Mouse (Mus musculus) lung, embryonic 14.5 days (tissue): ENCODE results near the gene Cenpt. TPM values are rescaled to one million over a fixed set of nuclear protein-coding genes. Genes with fewer than 3 reads are reported as not detected.
A peak's percentile ranks its signal among the peaks of the same experiment; 100 is the strongest.
"Not testable (repeated sequence)": the region's sequence is repeated elsewhere in the genome, so short reads cannot be mapped to it uniquely, and the experiment has no call there.

ENCODE experiments used
- ATAC-seq: fragments of 200-750 bp; cut with Nextera tagmentation; 2 replicates; pipeline ENCODE4 v1.8.0; 2017; ENCODE audit warnings: mild to moderate bottlenecking, moderate TSS enrichment, moderate library complexity; ENCODE audit not compliant: insufficient read depth
- DNase-seq: peaks from one replicate; pipeline ENCODE4 v3.0.0-alpha.2; 2015
- H3K27ac ChIP-seq: fragments of 300-500 bp; sonication (generic); 2 replicates; pipeline ENCODE4 v1.5.1; 2014; ENCODE audit warnings: low read depth, mild to moderate bottlenecking, moderate library complexity
- H3K27me3 ChIP-seq: fragments of 300-500 bp; sonication (generic); 2 replicates; pipeline ENCODE4 v1.6.1; 2014; ENCODE audit warnings: low read length, control low read depth; ENCODE audit not compliant: insufficient read depth
- H3K36me3 ChIP-seq: fragments of 300-500 bp; sonication (generic); 2 replicates; pipeline ENCODE4 v1.6.1; 2014; ENCODE audit warnings: control low read depth; ENCODE audit not compliant: insufficient read depth
- H3K4me1 ChIP-seq: fragments of 300-500 bp; sonication (generic); 2 replicates; pipeline ENCODE4 v1.6.1; 2014; ENCODE audit warnings: antibody characterized with exemption, control low read depth; ENCODE audit not compliant: insufficient read depth
- H3K4me2 ChIP-seq: fragments of 300-500 bp; sonication (generic); 2 replicates; pipeline ENCODE4 v1.6.1; 2014; ENCODE audit warnings: mild to moderate bottlenecking
- H3K4me3 ChIP-seq: fragments of 300-500 bp; sonication (generic); 2 replicates; pipeline ENCODE4 v1.5.1; 2014; ENCODE audit warnings: low read depth, low read length
- H3K9ac ChIP-seq: fragments of 300-500 bp; sonication (generic); 2 replicates; pipeline ENCODE4 v1.6.1; 2014
- H3K9me3 ChIP-seq: fragments of 300-500 bp; sonication (generic); 2 replicates; pipeline ENCODE4 v1.6.1; 2016; ENCODE audit warnings: low read depth, low read length, control low read depth
- CTCF ChIP-seq: IDR thresholded peaks from 2 replicates; pipeline ENCODE4 v1.5.1; 2016; ENCODE audit warnings: antibody characterized with exemption, low read depth
- WGBS: fragments of 180-500 bp; shearing (Covaris S2); extraction: QIAGEN DNeasy Blood & Tissue Kit; methylation state at CpG from one replicate; pipeline ENCODE4 v1.1.7; 2014; 5-methylcytosine and 5-hydroxymethylcytosine counted together
- polyA plus RNA-seq: library from polyadenylated mRNA; unstranded; fragments of >200 nt; fragmentation: Nextera tagmentation; extraction: Ambion mirVana; gene quantifications from 2 replicates; pipeline ENCODE4 v1.2.1, GENCODE M21; 2014

Gene Cenpt
- polyA plus RNA-seq, 1 experiment from 2014 or later, result 46.2 TPM

GRCm38 (mm10) chr8:105836991-105837390, 16.1 kb downstream of the Cenpt start:
- no peak for TF ChIP-seq CTCF
- WGBS, result 76% methylated on average over 6 of the region's 6 CpGs

GRCm38 (mm10) chr8:105835318-105835717, 17.8 kb downstream of the Cenpt start:
- no peak overlapping the region for H3K9ac ChIP-seq
- no peaks in the 10 kb centered on the region for H3K27me3 ChIP-seq
- DNase-seq (peak; percentile 62), ATAC-seq (no peak)
- H3K36me3 ChIP-seq, result no peaks in the 10 kb centered on the region
- no peaks in the 10 kb centered on the region for H3K4me1 ChIP-seq
- H3K4me3 ChIP-seq, result no peak overlapping the region
- no peak overlapping the region for H3K4me2 ChIP-seq
- WGBS, result 31% methylated on average over 11 of the region's 11 CpGs
- TF ChIP-seq CTCF, result peak; percentile 61
- H3K27ac ChIP-seq, result no peak overlapping the region
- no peaks in the 10 kb centered on the region for H3K9me3 ChIP-seq

More at GRCm38 (mm10) chr8:105836991-105837390, 16.1 kb downstream of the Cenpt start:
- H3K4me1 ChIP-seq, result no peaks in the 10 kb centered on the region
- DNase-seq (no peak), ATAC-seq (no peak)
- H3K27me3 ChIP-seq, result no peaks in the 10 kb centered on the region
- H3K9ac ChIP-seq, result no peak overlapping the region
- H3K9me3 ChIP-seq, result no peaks in the 10 kb centered on the region
- no peak overlapping the region for H3K27ac ChIP-seq
- no peak overlapping the region for H3K4me2 ChIP-seq
- H3K4me3 ChIP-seq, result no peak overlapping the region
- no peaks in the 10 kb centered on the region for H3K36me3 ChIP-seq

- H3K4me3 ChIP-seq, H3K27ac ChIP-seq, H3K9me3 ChIP-seq, DNase-seq, ATAC-seq, H3K4me1 ChIP-seq, H3K4me2 ChIP-seq, H3K36me3 ChIP-seq, H3K27me3 ChIP-seq, H3K9ac ChIP-seq: not testable (repeated sequence)
- 65% methylated on average over 2 of the region's 2 CpGs for whole genome bisulfite sequencing
Measured at GRCm38 (mm10) chr8:105833740-105834139, 19.3 kb downstream of the Cenpt start.

- H3K4me1 ChIP-seq, result 0 out of 2 replicates have a peak, but pooled peaks cover 5% of the 10 kb centered on the region
- peaks cover 31% of the 10 kb centered on the region for H3K36me3 ChIP-seq
- H3K27me3 ChIP-seq, result no peaks in the 10 kb centered on the region
- H3K4me2 ChIP-seq, result peak within 1 kb of the TSS; percentile 95
- no peak for TF ChIP-seq CTCF
- peak within 1 kb of the TSS; percentile 84 for H3K27ac ChIP-seq
- under 1% methylated on average over 52 of the region's 52 CpGs for WGBS
- ATAC-seq (peak; percentile 99), DNase-seq (peak; percentile 99)
- H3K9me3 ChIP-seq, result no peaks in the 10 kb centered on the region
- peak within 1 kb of the TSS; percentile 95 for H3K4me3 ChIP-seq
- peak within 1 kb of the TSS; percentile 94 for H3K9ac ChIP-seq
Measured at GRCm38 (mm10) chr8:105826861-105827848, 25.9 kb downstream of the Cenpt start, which contains the start of the genes Ranbp10 and Tsnaxip1. TSS of gene Ranbp10 (minus strand) at chr8:105827350. TSS of gene Tsnaxip1 (plus strand) at chr8:105827731.

GRCm38 (mm10) chr8:105826379-105826778, 26.7 kb downstream of the Cenpt start:
- no peak for TF ChIP-seq CTCF
- Histone ChIP-seq H3K27ac (peak overlapping the region; percentile 84), H3K4me2 (peak overlapping the region; percentile 95), H3K4me3 (peak overlapping the region; percentile 95), H3K27me3 (no peaks in the 10 kb centered on the region), H3K4me1 (0 out of 2 replicates have a peak, but pooled peaks cover 5% of the 10 kb centered on the region), H3K9me3 (no peaks in the 10 kb centered on the region), H3K36me3 (peaks cover 37% of the 10 kb centered on the region), H3K9ac (peak overlapping the region; percentile 94)
- 3% methylated on average over 4 of the region's 4 CpGs for WGBS
- no peak for ATAC-seq
- DNase-seq, result no peak

GRCm38 (mm10) chr8:105825506-105825905, 27.6 kb downstream of the Cenpt start:
- no peaks in the 10 kb centered on the region for H3K9me3 ChIP-seq
- H3K4me2 ChIP-seq, result peak overlapping the region; percentile 95
- H3K9ac ChIP-seq, result peak overlapping the region; percentile 94
- H3K4me3 ChIP-seq, result peak overlapping the region; percentile 95
- H3K36me3 ChIP-seq, result peaks cover 46% of the 10 kb centered on the region
- TF ChIP-seq CTCF, result no peak
- H3K4me1 ChIP-seq, result 0 out of 2 replicates have a peak, but pooled peaks cover 5% of the 10 kb centered on the region
- 81% methylated on average over 4 of the region's 4 CpGs for WGBS
- H3K27ac ChIP-seq, result no peak overlapping the region
- ATAC-seq (no peak), DNase-seq (no peak)
- no peaks in the 10 kb centered on the region for H3K27me3 ChIP-seq

- WGBS, result 97% methylated on average over 1 of the region's 1 CpGs
Measured at GRCm38 (mm10) chr8:105820925-105821324, 32.2 kb downstream of the Cenpt start.

More at GRCm38 (mm10) chr8:105820925-105821324, 32.2 kb downstream of the Cenpt start:
- Histone ChIP-seq H3K9ac (no peak overlapping the region), H3K4me2 (no peak overlapping the region; the same call in 1 of the 2 replicates), H3K4me1 (0 out of 2 replicates have a peak, but pooled peaks cover 3% of the 10 kb centered on the region), H3K9me3 (no peaks in the 10 kb centered on the region), H3K4me3 (no peak overlapping the region), H3K36me3 (peaks cover 60% of the 10 kb centered on the region), H3K27me3 (no peaks in the 10 kb centered on the region), H3K27ac (no peak overlapping the region; the same call in 1 of the 2 replicates)
- ATAC-seq (peak; percentile 79), DNase-seq (no peak)
- no peak for TF ChIP-seq CTCF
